Mouse (Mus musculus): ENCODE results near the gene Znrf2. TPM values are rescaled to one million over a fixed set of nuclear protein-coding genes. Genes with fewer than 3 reads are reported as not detected.
A peak's percentile ranks its signal among the peaks of the same experiment; 100 is the strongest.

The Znrf2 gene
- polyA plus RNA-seq, 1 experiment from 2014 or later, result 5.2 TPM

GRCm38 (mm10) chr6:54811546-54812250 is 5.0 kb upstream of the Znrf2 start:
- peaks cover 7% of the 10 kb centered on the region; the same call in 1 of the 2 replicates for H3K4me1 ChIP-seq (replicated peaks; ENCODE audit: control insufficient read depth, insufficient read depth)
- H3K9me3 ChIP-seq (ENCODE audit: control insufficient read depth, low read length), result no peaks in the 10 kb centered on the region
- no peak for ATAC-seq (ENCODE audit: low FRiP score, low TSS enrichment)
- no peaks in the 10 kb centered on the region for H3K36me3 ChIP-seq (ENCODE audit: control insufficient read depth, insufficient read depth, low read length)
- no peaks in the 10 kb centered on the region for H3K27me3 ChIP-seq (ENCODE audit: control insufficient read depth, insufficient read depth, low read length)
- peak; percentile 52 for DNase-seq (ENCODE audit: low spot score)
- no peak overlapping the region for H3K9ac ChIP-seq (ENCODE audit: low read length)
- no peak for TF ChIP-seq EP300 (optimal IDR thresholded peaks at IDR 0.05)
- TF ChIP-seq CTCF (IDR thresholded peaks at IDR 0.05; ENCODE audit: low read depth), result no peak
- peak overlapping the region; percentile 14 for H3K27ac ChIP-seq (replicated peaks)
- 0 out of 2 replicates have a peak overlapping the region, but pooled peaks have one; percentile 20 for H3K4me2 ChIP-seq (replicated peaks; ENCODE audit: low read depth)
- WGBS, result 38% methylated on average over 11 of the region's 11 CpGs
- H3K4me3 ChIP-seq (ENCODE audit: low read depth, low read length), result no peak overlapping the region

DNA sequence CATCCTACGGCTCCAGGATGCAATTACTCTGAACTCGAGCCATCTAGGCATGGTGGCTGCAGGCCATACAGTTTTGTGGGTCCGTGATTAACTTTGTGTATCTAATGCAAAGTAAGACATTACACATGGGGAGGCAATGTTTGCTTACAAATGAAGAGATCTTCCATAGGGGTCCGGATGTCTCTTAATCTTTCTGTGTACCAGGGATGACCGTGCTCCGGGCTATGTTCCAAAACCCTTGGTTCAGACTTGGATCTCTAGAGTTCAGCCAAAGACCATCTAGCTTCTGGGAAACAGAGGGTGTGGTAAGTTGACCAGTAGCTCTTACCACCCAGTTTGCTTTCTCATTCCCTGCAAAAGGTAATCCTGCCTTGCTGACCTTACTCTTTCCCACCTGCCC is 4.4 kb upstream of the Znrf2 start:
- Histone ChIP-seq H3K27ac (replicated peaks) (peak overlapping the region; percentile 35; the same call in 1 of the 2 replicates), H3K4me2 (replicated peaks; ENCODE audit: low read depth) (0 out of 2 replicates have a peak overlapping the region, but pooled peaks have one; percentile 20), H3K9me3 (ENCODE audit: control insufficient read depth, low read length) (no peaks in the 10 kb centered on the region), H3K4me3 (ENCODE audit: low read depth, low read length) (no peak overlapping the region), H3K36me3 (ENCODE audit: control insufficient read depth, insufficient read depth, low read length) (no peaks in the 10 kb centered on the region), H3K4me1 (replicated peaks; ENCODE audit: control insufficient read depth, insufficient read depth) (peaks cover 7% of the 10 kb centered on the region; the same call in 1 of the 2 replicates), H3K9ac (ENCODE audit: low read length) (no peak overlapping the region), H3K27me3 (ENCODE audit: control insufficient read depth, insufficient read depth, low read length) (no peaks in the 10 kb centered on the region)
- TF ChIP-seq EP300 (optimal IDR thresholded peaks at IDR 0.05) (no peak), CTCF (IDR thresholded peaks at IDR 0.05; ENCODE audit: low read depth) (no peak)
- ATAC-seq (ENCODE audit: low FRiP score, low TSS enrichment) (no peak), DNase-seq (ENCODE audit: low spot score) (peak; percentile 31)
- 38% methylated on average over 6 of the region's 6 CpGs for WGBS

DNA sequence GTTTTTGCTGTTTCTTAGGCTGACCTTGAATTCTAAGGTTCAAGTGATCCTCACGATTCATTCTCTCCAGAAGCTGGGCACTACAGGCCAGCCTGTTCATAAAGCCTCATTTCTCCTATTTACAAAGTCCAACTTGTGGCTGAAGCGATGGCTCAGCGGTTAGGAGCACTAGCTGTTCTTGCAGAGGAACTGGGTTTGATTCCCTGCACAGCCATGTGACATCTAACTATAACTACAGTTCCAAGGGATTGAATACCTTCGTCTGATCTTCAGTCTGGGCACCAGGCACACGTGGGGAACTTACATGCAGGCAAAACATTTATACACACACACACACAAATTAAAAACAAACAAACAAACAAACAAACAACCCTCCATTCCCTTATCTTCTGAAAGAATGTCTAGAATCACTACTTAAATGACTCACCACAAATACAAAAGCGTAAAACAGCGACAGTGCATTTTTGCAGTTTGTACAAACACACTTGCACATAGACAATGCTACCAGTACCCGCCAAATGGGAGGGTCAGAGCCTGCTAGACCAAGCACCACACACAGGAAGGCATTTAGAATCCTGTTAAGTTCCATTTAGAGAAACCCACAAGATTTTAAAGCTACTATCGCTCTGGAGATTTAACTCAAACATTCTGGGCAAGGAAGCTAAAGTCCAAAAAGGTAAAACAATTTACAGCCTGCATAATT is 1.1 kb upstream of the Znrf2 start:
- Histone ChIP-seq H3K4me1 (replicated peaks; ENCODE audit: control insufficient read depth, insufficient read depth) (peaks cover 7% of the 10 kb centered on the region; the same call in 1 of the 2 replicates), H3K27ac (replicated peaks) (peak overlapping the region; percentile 53), H3K4me3 (ENCODE audit: low read depth, low read length) (no peak overlapping the region), H3K9me3 (ENCODE audit: control insufficient read depth, low read length) (no peaks in the 10 kb centered on the region), H3K36me3 (ENCODE audit: control insufficient read depth, insufficient read depth, low read length) (no peaks in the 10 kb centered on the region), H3K27me3 (ENCODE audit: control insufficient read depth, insufficient read depth, low read length) (no peaks in the 10 kb centered on the region), H3K9ac (ENCODE audit: low read length) (no peak overlapping the region), H3K4me2 (replicated peaks; ENCODE audit: low read depth) (peak overlapping the region; percentile 76; the same call in 1 of the 2 replicates)
- WGBS, result 75% methylated on average over 9 of the region's 9 CpGs
- ATAC-seq (ENCODE audit: low FRiP score, low TSS enrichment) (no peak), DNase-seq (ENCODE audit: low spot score) (no peak)
- TF ChIP-seq CTCF (IDR thresholded peaks at IDR 0.05; ENCODE audit: low read depth) (no peak), EP300 (optimal IDR thresholded peaks at IDR 0.05) (no peak)

DNA sequence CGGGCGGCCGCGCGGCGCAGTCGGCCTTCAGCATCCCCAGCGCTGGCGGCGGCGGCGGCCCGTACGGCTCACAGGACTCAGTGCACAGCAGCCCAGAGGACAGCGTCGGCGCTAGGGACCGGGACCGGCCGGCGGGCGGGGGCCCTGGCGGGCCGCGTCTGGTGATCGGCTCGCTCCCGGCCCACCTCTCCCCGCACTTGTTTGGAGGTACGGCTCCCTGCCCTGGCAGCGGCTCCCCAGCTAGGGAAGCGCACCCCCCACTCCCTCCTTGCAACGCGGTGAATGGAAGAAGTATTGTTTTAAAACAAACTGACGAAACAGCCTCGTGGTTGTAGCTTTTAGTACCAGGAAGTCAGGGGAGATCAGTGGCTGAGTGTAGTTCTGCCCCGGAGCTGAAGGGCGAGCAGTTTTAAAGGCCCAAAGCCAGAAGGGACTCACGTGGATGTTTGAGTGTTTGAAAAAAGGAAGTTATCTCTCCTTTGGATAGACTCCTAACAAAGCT is 601 bp downstream of the Znrf2 start:
- WGBS, result under 1% methylated on average over 39 of the region's 39 CpGs

DNA sequence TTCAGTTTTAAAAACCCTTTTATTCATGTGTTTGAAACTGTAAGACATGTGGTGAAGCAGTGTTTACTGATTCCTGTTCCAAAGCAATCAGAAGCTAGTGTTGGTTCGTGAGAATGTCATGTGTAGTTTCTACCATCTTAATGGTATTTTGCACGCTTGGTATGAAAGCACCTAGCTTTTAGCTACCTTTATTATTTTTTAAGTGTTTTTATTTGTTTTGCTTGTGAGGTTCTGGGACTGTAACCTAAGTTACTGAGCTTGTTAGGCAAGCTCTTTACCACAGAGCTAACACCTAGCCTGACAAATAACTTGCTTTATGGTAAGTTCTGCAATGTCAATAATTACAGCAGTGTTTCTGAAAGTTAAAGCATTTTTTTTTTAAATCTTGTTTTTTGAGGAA is 1.7 kb downstream of the Znrf2 start:
- Histone ChIP-seq H3K27me3 (ENCODE audit: control insufficient read depth, insufficient read depth, low read length) (no peaks in the 10 kb centered on the region), H3K27ac (replicated peaks) (no peak overlapping the region), H3K4me3 (ENCODE audit: low read depth, low read length) (peak overlapping the region; percentile 81), H3K9me3 (ENCODE audit: control insufficient read depth, low read length) (no peaks in the 10 kb centered on the region), H3K4me1 (replicated peaks; ENCODE audit: control insufficient read depth, insufficient read depth) (0 out of 2 replicates have a peak, but pooled peaks cover 2% of the 10 kb centered on the region), H3K36me3 (ENCODE audit: control insufficient read depth, insufficient read depth, low read length) (no peaks in the 10 kb centered on the region), H3K4me2 (replicated peaks; ENCODE audit: low read depth) (peak overlapping the region; percentile 76), H3K9ac (ENCODE audit: low read length) (no peak overlapping the region)
- 67% methylated on average over 2 of the region's 2 CpGs for WGBS
- TF ChIP-seq CTCF (IDR thresholded peaks at IDR 0.05; ENCODE audit: low read depth) (no peak), EP300 (optimal IDR thresholded peaks at IDR 0.05) (no peak)
- ATAC-seq (ENCODE audit: low FRiP score, low TSS enrichment), result no peak
- no peak for DNase-seq (ENCODE audit: low spot score)

More for the DNA sequence above, 601 bp downstream of the Znrf2 start:
- peak; percentile 39 for ATAC-seq (ENCODE audit: low FRiP score, low TSS enrichment)
- Histone ChIP-seq H3K27me3 (ENCODE audit: control insufficient read depth, insufficient read depth, low read length) (no peaks in the 10 kb centered on the region), H3K4me2 (replicated peaks; ENCODE audit: low read depth) (peak overlapping the region; percentile 76), H3K9me3 (ENCODE audit: control insufficient read depth, low read length) (no peaks in the 10 kb centered on the region), H3K36me3 (ENCODE audit: control insufficient read depth, insufficient read depth, low read length) (no peaks in the 10 kb centered on the region), H3K27ac (replicated peaks) (peak overlapping the region; percentile 98), H3K4me1 (replicated peaks; ENCODE audit: control insufficient read depth, insufficient read depth) (peaks cover 7% of the 10 kb centered on the region; the same call in 1 of the 2 replicates), H3K4me3 (ENCODE audit: low read depth, low read length) (peak overlapping the region; percentile 81), H3K9ac (ENCODE audit: low read length) (peak overlapping the region; percentile 96)
- DNase-seq (ENCODE audit: low spot score), result peak; percentile 70
- TF ChIP-seq EP300 (optimal IDR thresholded peaks at IDR 0.05), result no peak
- TF ChIP-seq CTCF (IDR thresholded peaks at IDR 0.05; ENCODE audit: low read depth), result peak; percentile 36

All from stomach, postnatal 0 days (tissue).